Mouse (Mus musculus) midbrain, embryonic 10.5 days (tissue): Measurements from ENCODE around the gene Ercc2. TPM values are rescaled to one million over a fixed set of nuclear protein-coding genes. Genes with fewer than 3 reads are reported as not detected.
A peak's percentile ranks its signal among the peaks of the same experiment; 100 is the strongest.

ENCODE experiments used
- DNase-seq: peaks from one replicate; pipeline ENCODE4 v3.0.0-alpha.2; 2017; ENCODE audit warnings: low spot score
- H3K27ac ChIP-seq: fragments of 300-500 bp; sonication (generic); replicated peaks from 2 replicates; pipeline ENCODE4 v1.5.1; 2016; ENCODE audit warnings: mild to moderate bottlenecking
- H3K27me3 ChIP-seq: fragments of 300-500 bp; sonication (generic); 2 replicates; pipeline ENCODE4 v1.6.1; 2016; ENCODE audit warnings: low read depth, mild to moderate bottlenecking; ENCODE audit not compliant: poor library complexity, severe bottlenecking
- H3K36me3 ChIP-seq: fragments of 300-500 bp; sonication (generic); 2 replicates; pipeline ENCODE4 v1.6.1; 2016; ENCODE audit warnings: mild to moderate bottlenecking, moderate library complexity
- H3K4me1 ChIP-seq: fragments of 300-500 bp; sonication (generic); 2 replicates; pipeline ENCODE4 v1.6.1; 2016
- H3K4me3 ChIP-seq: fragments of 300-500 bp; sonication (generic); 2 replicates; pipeline ENCODE4 v1.5.1; 2016; ENCODE audit warnings: mild to moderate bottlenecking, moderate library complexity
- H3K9me3 ChIP-seq: fragments of 300-500 bp; sonication (generic); replicated peaks from 2 replicates; pipeline ENCODE4 v1.6.1; 2016; ENCODE audit warnings: mild to moderate bottlenecking
- WGBS: fragments of 180-500 bp; shearing (Covaris S2); methylation state at CpG from one replicate; pipeline ENCODE4 v1.1.7; 2016; 5-methylcytosine and 5-hydroxymethylcytosine counted together
- polyA plus RNA-seq: library from polyadenylated mRNA; unstranded; fragments of >200 nt; fragmentation: Nextera tagmentation; extraction: Ambion mirVana; gene quantifications from 2 replicates; pipeline ENCODE4 v1.2.1, GENCODE M21; 2016

Gene Ercc2
- polyA plus RNA-seq, 1 experiment from 2014 or later = 27.7 TPM

DNA sequence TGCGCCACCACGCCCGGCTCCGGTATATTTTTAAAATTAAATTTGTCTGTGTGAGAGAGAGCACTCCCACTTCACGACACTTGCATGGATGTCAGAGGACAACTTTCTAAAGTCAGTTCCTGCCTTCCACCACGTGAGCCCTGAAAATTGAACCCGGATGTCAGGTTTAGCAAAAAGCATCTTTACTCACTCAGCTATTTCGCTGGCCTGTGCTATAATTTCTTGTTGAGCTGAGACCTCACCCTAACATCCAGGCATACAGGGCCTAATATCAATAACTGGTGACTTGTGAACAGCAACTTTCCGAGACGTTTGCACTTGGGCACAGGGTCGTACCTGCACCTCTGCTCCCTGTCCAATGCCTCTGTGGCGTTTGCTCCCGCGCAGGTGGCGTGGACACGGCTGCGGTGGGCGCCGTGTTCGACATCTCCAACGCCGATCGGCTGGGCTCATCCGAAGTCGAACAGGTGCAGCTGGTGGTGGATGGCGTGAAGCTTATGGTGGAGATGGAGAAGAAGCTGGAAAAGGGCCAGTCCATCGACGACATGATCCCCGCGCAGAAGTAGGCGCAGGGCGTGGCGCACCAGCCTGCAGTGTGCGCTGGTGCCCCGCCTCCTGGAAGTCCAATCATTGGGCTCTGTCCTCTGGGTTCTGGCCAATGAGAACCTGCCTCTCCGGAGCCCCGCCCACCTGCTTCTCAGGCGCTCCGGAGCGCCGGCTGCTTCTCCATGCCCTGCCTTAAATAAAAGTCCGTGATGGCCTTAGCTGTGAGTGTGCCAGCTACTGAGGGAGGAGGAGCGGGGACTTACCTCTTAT lies 39.2 kb downstream of the Ercc2 start:
- peak overlapping the region; percentile 44 for H3K4me3 ChIP-seq
- peaks cover 7% of the 10 kb centered on the region for H3K4me1 ChIP-seq
- peaks cover 13% of the 10 kb centered on the region for H3K36me3 ChIP-seq
- DNase-seq = peak; percentile 88
- 13% methylated on average over 43 of the region's 43 CpGs for WGBS
- H3K27me3 ChIP-seq = peaks cover 74% of the 10 kb centered on the region
- no peak overlapping the region for H3K27ac ChIP-seq
- peaks cover 4% of the 10 kb centered on the region for H3K9me3 ChIP-seq

DNA sequence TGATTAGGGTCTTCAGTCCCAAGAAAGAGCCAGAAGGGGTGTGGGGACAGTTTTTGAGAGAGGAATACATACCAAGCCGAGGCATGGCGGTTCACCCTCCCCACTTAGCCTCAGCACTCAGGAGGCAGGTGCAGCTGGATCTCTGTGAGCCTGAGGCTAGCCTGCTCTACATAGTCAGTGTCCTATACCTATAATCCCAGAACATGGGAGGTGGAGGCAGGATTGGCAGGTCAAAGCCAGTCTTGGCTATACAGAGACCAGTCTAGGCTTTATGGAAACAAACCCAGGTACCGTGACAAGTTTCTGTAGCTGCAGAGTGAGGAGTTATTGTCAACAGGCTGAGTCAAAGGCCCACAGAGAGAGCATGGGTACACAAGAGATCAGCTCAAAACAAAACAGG lies 41.3 kb downstream of the Ercc2 start:
- 94% methylated on average over 3 of the region's 3 CpGs for WGBS
- no peak for DNase-seq
- peaks cover 1% of the 10 kb centered on the region for H3K9me3 ChIP-seq
- no peak overlapping the region for H3K4me3 ChIP-seq
- H3K36me3 ChIP-seq = peaks cover 34% of the 10 kb centered on the region
- peaks cover 54% of the 10 kb centered on the region for H3K27me3 ChIP-seq
- no peak overlapping the region for H3K27ac ChIP-seq
- peaks cover 7% of the 10 kb centered on the region for H3K4me1 ChIP-seq

DNA sequence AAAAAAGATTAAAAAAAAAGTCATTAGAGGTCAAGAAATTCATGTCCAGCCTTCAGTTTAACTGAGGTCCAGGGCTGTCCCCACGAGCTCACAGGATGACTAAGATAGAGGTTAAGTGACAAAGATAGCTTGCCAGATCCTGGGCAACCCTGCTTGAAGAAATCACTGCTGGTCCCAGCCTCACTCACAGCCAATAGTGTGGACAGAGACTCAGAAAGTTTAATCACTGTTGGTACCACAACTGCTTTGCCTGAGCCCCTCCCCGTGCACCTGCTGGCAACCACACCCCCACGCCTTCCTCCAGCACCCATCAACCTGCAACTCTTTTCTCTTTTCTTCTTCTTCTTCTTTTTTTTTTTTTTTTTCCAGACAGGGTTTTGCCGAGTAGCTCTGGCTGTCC lies 42.2 kb downstream of the Ercc2 start:
- peaks cover 43% of the 10 kb centered on the region for H3K36me3 ChIP-seq
- WGBS = 66% methylated on average over 4 of the region's 4 CpGs
- no peak for DNase-seq
- H3K4me1 ChIP-seq = peaks cover 7% of the 10 kb centered on the region
- no peaks in the 10 kb centered on the region for H3K9me3 ChIP-seq
- H3K4me3 ChIP-seq = no peak overlapping the region
- H3K27ac ChIP-seq = no peak overlapping the region
- H3K27me3 ChIP-seq = peaks cover 45% of the 10 kb centered on the region

DNA sequence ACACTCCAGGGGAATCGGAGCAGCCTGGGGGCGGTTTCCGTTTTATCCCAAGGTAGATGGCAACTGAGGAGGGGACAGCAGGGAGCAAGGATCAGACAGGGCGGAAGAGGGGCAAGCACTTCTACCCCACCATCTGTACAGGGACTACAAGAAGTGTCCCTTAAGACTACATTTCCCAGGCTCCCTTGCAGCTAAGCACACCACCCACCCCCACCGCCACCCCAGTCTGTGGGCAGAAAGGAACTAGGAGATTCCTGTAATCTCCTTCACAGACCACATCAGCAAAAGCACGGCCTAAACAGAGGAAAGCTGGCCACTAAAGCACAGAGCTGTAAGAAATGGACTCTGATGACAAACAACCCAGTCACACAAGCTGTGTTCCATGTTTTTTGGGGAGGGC lies 44.5 kb downstream of the Ercc2 start:
- Histone ChIP-seq H3K4me1 (peaks cover 3% of the 10 kb centered on the region; the same call in 1 of the 2 replicates), H3K36me3 (peaks cover 66% of the 10 kb centered on the region), H3K4me3 (no peak overlapping the region), H3K27me3 (peaks cover 22% of the 10 kb centered on the region), H3K9me3 (no peaks in the 10 kb centered on the region), H3K27ac (no peak overlapping the region)
- WGBS = 75% methylated on average over 6 of the region's 6 CpGs
- DNase-seq = no peak

DNA sequence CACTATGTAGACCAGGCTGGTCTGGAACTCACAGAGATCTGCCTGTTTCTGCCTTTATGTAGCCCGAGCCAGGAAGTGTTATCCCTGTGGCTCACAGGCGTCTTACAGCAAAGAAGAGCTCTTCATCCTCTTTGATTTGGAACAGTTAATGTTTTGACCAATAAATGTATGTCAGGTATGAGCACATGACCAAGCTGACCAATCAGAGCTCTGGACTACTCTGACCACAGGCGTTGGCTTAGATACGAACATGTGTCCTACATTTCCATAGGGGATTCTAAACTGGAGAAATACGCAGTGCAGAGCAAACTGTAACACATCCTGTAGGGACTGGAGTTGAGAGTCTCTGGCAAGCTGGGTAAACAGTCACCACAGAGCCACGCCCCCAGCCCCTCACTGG lies 45.1 kb downstream of the Ercc2 start:
- DNase-seq = no peak
- no peak overlapping the region for H3K27ac ChIP-seq
- peaks cover 16% of the 10 kb centered on the region for H3K27me3 ChIP-seq
- 89% methylated on average over 6 of the region's 6 CpGs for WGBS
- H3K4me1 ChIP-seq = no peaks in the 10 kb centered on the region
- peaks cover 72% of the 10 kb centered on the region for H3K36me3 ChIP-seq
- no peaks in the 10 kb centered on the region for H3K9me3 ChIP-seq
- H3K4me3 ChIP-seq = no peak overlapping the region

DNA sequence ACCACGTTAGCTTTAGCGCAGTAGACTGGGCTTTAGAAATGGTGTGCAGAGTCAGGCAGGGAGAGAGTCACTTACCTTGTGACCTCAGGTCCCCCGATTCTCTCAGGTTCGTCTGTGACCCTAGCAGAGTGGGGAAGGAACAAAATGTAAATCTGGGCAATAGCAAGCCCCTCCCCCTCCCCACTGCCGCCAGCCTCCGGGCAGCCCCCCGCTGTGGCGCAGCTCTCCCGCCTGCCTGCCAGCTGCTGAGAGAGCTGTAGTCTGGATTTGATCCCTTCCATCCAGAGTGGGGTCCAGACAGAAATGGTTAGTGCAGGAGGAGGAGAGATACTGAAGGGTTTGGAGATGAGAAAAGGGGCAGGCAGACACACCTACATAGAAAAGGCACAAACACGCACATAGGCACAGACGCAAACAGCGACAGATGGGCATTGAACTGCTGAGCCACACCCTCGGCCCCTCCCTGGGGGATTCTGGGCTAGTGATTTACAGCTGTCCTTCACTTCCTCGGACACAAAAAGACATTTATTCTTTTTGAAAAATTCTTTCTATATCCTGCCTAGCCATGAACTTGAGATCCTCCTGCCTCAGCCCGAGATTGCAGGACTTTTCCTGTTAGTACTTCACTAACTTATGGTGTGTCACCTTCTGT lies 46.3 kb downstream of the Ercc2 start:
- no peaks in the 10 kb centered on the region for H3K4me1 ChIP-seq
- H3K27me3 ChIP-seq = peaks cover 4% of the 10 kb centered on the region
- no peaks in the 10 kb centered on the region; the same call in 1 of the 2 replicates for H3K9me3 ChIP-seq
- H3K36me3 ChIP-seq = peaks cover 84% of the 10 kb centered on the region
- WGBS = 73% methylated on average over 15 of the region's 15 CpGs
- no peak overlapping the region for H3K27ac ChIP-seq
- no peak for DNase-seq
- H3K4me3 ChIP-seq = no peak overlapping the region

DNA sequence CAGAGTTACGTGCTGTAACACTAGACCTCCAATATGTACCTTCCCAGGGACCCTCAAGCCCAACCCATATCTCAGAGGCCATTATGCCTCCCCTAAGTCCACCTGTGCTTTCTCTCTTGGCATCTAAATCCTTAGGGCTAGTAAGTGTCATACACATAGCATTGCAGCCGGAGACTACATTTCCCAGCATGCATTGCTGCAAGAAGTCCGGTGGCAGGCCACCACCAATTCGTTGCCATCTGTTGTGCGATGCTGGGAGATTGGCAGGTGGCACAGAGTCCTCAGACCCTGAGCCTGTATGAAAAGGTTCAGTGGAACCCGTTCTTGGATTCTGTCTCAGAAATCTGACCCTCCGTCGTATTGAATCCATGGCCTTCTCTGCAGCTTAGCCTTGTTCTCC lies 47.9 kb downstream of the Ercc2 start:
- whole genome bisulfite sequencing = 72% methylated on average over 8 of the region's 8 CpGs
- no peak for DNase-seq
- H3K4me1 ChIP-seq = no peaks in the 10 kb centered on the region

DNA sequence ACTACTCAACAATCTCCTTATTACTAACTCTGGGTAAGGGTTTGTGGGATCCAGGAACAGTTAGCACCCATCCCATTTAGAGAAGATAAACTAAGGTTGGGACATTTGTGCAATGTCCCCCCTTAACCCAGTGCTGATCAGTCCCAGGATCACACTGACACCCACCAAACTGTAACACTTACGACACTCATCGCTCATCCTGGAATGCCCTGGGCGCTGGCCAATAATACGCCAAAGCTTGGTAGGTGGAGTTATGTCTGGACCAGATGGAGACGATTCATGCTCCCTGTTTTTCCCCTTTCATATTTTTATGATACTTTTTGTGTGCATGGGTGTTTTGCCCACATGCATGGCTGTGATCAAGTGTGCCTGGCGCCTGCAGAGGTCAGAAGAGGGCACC lies 48.6 kb downstream of the Ercc2 start:
- no peak for DNase-seq
- Histone ChIP-seq H3K4me1 (no peaks in the 10 kb centered on the region), H3K27ac (no peak overlapping the region), H3K9me3 (no peaks in the 10 kb centered on the region; the same call in 1 of the 2 replicates), H3K4me3 (no peak overlapping the region), H3K36me3 (peaks cover 100% of the 10 kb centered on the region), H3K27me3 (no peaks in the 10 kb centered on the region)
- 94% methylated on average over 6 of the region's 6 CpGs for WGBS

More for the DNA sequence above, 47.9 kb downstream of the Ercc2 start:
- Histone ChIP-seq H3K4me3 (no peak overlapping the region), H3K27ac (no peak overlapping the region), H3K36me3 (peaks cover 100% of the 10 kb centered on the region), H3K27me3 (no peaks in the 10 kb centered on the region), H3K9me3 (no peaks in the 10 kb centered on the region; the same call in 1 of the 2 replicates)

DNA sequence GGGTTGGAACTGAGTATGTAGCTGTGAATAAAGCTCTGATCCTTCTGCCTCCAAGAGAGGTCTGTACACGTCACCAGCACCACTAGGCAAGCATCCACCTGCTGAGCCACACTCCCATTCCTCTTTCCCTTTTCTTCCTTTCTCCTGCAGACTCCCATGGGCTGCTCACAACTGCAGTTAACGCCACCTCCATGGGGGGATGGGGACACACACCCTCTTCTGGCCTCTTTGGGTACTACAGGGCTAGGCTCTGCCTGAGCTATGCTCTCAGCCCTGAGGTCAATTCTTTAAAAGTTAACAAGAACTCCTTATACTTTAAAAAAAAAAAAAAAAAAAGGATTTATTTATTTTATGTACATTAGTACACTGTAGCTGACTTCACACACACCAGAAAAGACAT lies 50.7 kb downstream of the Ercc2 start:
- Histone ChIP-seq H3K4me3 (no peak overlapping the region), H3K4me1 (no peaks in the 10 kb centered on the region), H3K27ac (no peak overlapping the region), H3K9me3 (no peaks in the 10 kb centered on the region; the same call in 1 of the 2 replicates), H3K27me3 (no peaks in the 10 kb centered on the region), H3K36me3 (peaks cover 100% of the 10 kb centered on the region)
- WGBS = 83% methylated on average over 2 of the region's 2 CpGs
- DNase-seq = no peak

DNA sequence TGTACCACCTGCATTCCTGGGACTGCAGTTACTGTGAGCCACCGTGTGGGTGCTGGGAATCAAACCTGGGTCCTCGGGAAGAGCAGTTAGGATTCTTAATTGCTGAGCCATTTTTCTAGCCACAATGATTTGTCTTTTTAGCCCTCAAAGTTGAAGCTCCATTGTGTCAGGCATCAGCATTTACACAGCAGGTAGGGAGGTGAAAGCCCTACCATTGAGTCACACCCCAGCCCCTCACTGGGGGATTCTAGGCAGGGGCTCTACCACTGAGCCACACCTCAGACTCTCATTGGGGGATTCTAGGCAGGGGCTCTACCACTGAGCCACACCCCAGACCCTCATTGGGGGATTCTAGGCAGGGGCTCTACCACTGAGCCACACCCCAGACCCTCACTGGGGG lies 54.5 kb downstream of the Ercc2 start:
- no peak for DNase-seq
- Histone ChIP-seq H3K9me3 (no peaks in the 10 kb centered on the region; the same call in 1 of the 2 replicates), H3K4me3 (no peak overlapping the region), H3K27ac (no peak overlapping the region), H3K27me3 (no peaks in the 10 kb centered on the region), H3K36me3 (peaks cover 98% of the 10 kb centered on the region), H3K4me1 (no peaks in the 10 kb centered on the region)
- WGBS = 96% methylated on average over 2 of the region's 2 CpGs

DNA sequence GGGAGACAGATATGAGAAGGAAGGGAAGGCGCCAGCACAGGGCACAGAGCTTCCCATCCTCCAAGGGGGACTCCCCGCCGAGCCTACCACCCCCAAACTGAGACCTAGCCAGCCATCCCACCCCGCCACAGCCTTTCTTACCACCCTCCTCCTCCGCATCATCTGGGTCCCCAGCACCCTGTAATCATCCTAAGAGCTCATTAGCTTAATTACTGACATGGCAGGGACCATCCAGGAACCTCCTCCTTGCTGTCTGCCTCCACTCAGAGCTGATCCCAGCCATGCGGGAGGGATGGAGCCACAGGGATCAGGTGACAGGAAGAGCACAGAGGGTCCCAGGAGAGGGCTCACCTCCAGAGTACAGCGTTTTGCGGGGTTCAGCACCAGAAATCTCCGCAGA lies 55.2 kb downstream of the Ercc2 start:
- Histone ChIP-seq H3K9me3 (no peaks in the 10 kb centered on the region; the same call in 1 of the 2 replicates), H3K27me3 (no peaks in the 10 kb centered on the region), H3K27ac (no peak overlapping the region), H3K4me3 (no peak overlapping the region), H3K36me3 (peaks cover 98% of the 10 kb centered on the region), H3K4me1 (no peaks in the 10 kb centered on the region)
- DNase-seq = no peak
- WGBS = 89% methylated on average over 9 of the region's 9 CpGs

DNA sequence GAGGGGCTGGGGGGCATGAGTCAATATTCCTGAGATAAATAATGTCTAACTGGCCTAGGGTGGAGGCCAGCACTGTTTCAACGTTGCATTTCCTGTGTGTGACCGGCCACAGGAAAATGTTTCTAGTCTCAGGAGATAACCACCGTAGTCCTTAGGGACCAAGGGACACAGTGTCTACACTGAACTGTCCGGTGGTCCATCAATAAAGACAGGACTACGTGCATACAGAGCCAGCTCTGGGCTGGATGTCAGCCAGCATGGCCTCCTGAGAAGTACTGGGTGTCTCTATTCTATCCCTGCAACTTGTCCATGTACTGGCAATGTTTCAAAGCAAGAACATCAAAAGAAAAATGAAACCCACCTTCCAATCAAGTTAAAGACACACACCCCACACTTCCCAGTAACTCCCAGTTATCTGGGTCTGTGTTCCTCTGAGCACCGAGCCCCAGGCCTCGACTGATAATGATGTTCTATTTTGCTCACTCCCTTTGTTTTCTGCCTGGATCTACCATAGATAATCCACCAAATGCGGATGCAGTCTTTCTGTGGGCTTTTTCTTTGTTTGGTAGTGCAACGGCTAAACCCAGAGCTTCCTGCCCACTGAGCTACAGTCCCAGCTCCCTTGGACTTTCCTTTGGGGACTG lies 59.8 kb downstream of the Ercc2 start:
- no peak for DNase-seq
- 94% methylated on average over 9 of the region's 9 CpGs for WGBS
- no peaks in the 10 kb centered on the region for H3K27me3 ChIP-seq

DNA sequence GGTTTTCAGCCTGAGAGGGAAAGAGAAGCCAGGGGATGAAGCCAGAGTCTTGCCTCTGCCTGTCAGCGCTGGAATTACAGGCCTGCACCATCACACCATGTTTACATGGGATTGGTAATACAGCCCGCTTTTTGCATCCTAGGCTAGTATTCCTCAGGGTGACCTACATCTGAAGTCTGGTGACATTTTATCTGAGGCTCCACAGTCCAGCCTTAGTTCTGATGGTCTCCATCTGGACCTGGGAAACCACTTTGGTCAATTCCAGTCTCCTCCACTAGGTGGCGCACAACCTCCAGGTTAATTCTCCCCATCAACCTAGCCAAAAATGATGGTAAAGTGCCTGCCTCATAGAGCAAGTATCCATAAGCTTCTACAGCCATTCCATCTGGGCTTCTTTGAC lies 61.5 kb downstream of the Ercc2 start:
- H3K27me3 ChIP-seq = no peaks in the 10 kb centered on the region
- H3K9me3 ChIP-seq = no peaks in the 10 kb centered on the region
- H3K36me3 ChIP-seq = peaks cover 92% of the 10 kb centered on the region
- no peak overlapping the region for H3K4me3 ChIP-seq
- no peaks in the 10 kb centered on the region for H3K4me1 ChIP-seq
- no peak overlapping the region for H3K27ac ChIP-seq
- WGBS = 40% methylated on average over 3 of the region's 3 CpGs
- DNase-seq = peak; percentile 74

More for the DNA sequence above, 59.8 kb downstream of the Ercc2 start:
- Histone ChIP-seq H3K9me3 (no peaks in the 10 kb centered on the region), H3K4me3 (no peak overlapping the region), H3K4me1 (no peaks in the 10 kb centered on the region), H3K27ac (no peak overlapping the region), H3K36me3 (peaks cover 92% of the 10 kb centered on the region)
